Mouse (Mus musculus): ENCODE results near the gene Usp45. TPM values are rescaled to one million over a fixed set of nuclear protein-coding genes. Genes with fewer than 3 reads are reported as not detected.

Usp45 gene
- 1 to 10 TPM in 1 of 2 experiments, under 1 TPM in 1; 0.35 to 1.8 TPM for polyA plus RNA-seq (2012; fragmentation: generic; extraction: Trizol)

GRCm38 (mm10) chr4:21766863-21767304 is at the start of gene Usp45, which contains the start of gene Tstd3:
TSS of gene Usp45 (plus strand) at chr4:21767156.
TSS of gene Tstd3 (minus strand) at chr4:21767212.

GRCm38 (mm10) chr4:21727615-21728165 is 39.3 kb upstream of the Usp45 start, which contains the start of gene Ccnc:
TSS of gene Ccnc (plus strand) at chr4:21727701.

GRCm38 (mm10) chr4:21847481-21848286 is 80.7 kb downstream of the Usp45 start, which contains the start of gene Pnisr:
TSS of gene Pnisr (plus strand) at chr4:21847583.

GRCm38 (mm10) chr4:21879565-21880220 is 112.7 kb downstream of the Usp45 start, which contains the start of gene Coq3:
TSS of gene Coq3 (plus strand) at chr4:21879673.

Other genes with a start within 250 kb of the Usp45 start
- not detected for gene Prdm13, start 81.2 kb upstream of the Usp45 start, polyA plus RNA-seq (2012; fragmentation: generic; extraction: Trizol)
- 1 to 10 TPM in 1 of 2 experiments, under 1 TPM in 1; 0.69 to 3.1 TPM for gene Ccnc, start 39.5 kb upstream of the Usp45 start, polyA plus RNA-seq (2012; fragmentation: generic; extraction: Trizol)
- gene Tstd3, start 56 bp downstream of the Usp45 start, polyA plus RNA-seq (2012; fragmentation: generic; extraction: Trizol): 1 to 10 TPM in 1 of 2 experiments, under 1 TPM in 1; 0.44 to 4.1 TPM
- 10 to 100 TPM in 1 of 2 experiments, 1 to 10 TPM in 1; 1.3 to 16.9 TPM for gene Pnisr, start 80.4 kb downstream of the Usp45 start, polyA plus RNA-seq (2012; fragmentation: generic; extraction: Trizol)
- gene Coq3, start 112.5 kb downstream of the Usp45 start, polyA plus RNA-seq (2012; fragmentation: generic; extraction: Trizol): 1 to 10 TPM; 3.6 to 6.4 TPM
- 1 to 10 TPM; 3.0 to 6.3 TPM for gene Faxc, start 164.2 kb downstream of the Usp45 start, polyA plus RNA-seq (2012; fragmentation: generic; extraction: Trizol)